Mouse (Mus musculus): Measurements from ENCODE around the gene Mchr1.

Gene Mchr1

GRCm38 (mm10) chr15:81227275-81227674 is 8.0 kb upstream of the Mchr1 start:
- DNase-seq (ENCODE audit: low spot score) = no peak

GRCm38 (mm10) chr15:81228258-81228657 is 7.0 kb upstream of the Mchr1 start:
- no peak for DNase-seq (ENCODE audit: low spot score)

- no peak for DNase-seq (ENCODE audit: low spot score)
Observed at GRCm38 (mm10) chr15:81229791-81230190, 5.5 kb upstream of the Mchr1 start.

- no peak for DNase-seq (ENCODE audit: low spot score)
Observed at GRCm38 (mm10) chr15:81231325-81231724, 4.0 kb upstream of the Mchr1 start.

- no peak for DNase-seq (ENCODE audit: low spot score)
Observed at GRCm38 (mm10) chr15:81236062-81236461, 763 bp downstream of the Mchr1 start.

- DNase-seq (ENCODE audit: low spot score) = no peak
Observed at GRCm38 (mm10) chr15:81237471-81237870, 2.2 kb downstream of the Mchr1 start.

GRCm38 (mm10) chr15:81239261-81239660 is 4.0 kb downstream of the Mchr1 start:
- no peak for DNase-seq (ENCODE audit: low spot score)

GRCm38 (mm10) chr15:81239794-81240343 is 4.6 kb downstream of the Mchr1 start:
- no peak for DNase-seq (ENCODE audit: low spot score)

GRCm38 (mm10) chr15:81246890-81247289 is 11.6 kb downstream of the Mchr1 start:
- no peak for DNase-seq (ENCODE audit: low spot score)

GRCm38 (mm10) chr15:81247583-81248340 is 12.5 kb downstream of the Mchr1 start:
- DNase-seq (ENCODE audit: low spot score) = no peak

GRCm38 (mm10) chr15:81248341-81248679 is 13.0 kb downstream of the Mchr1 start:
- DNase-seq (ENCODE audit: low spot score) = no peak

GRCm38 (mm10) chr15:81248951-81249579 is 13.8 kb downstream of the Mchr1 start:
- no peak for DNase-seq (ENCODE audit: low spot score)

- DNase-seq (ENCODE audit: low spot score) = no peak
Observed at GRCm38 (mm10) chr15:81252626-81253174, 17.4 kb downstream of the Mchr1 start.

- DNase-seq (ENCODE audit: low spot score) = no peak
Observed at GRCm38 (mm10) chr15:81253585-81253984, 18.3 kb downstream of the Mchr1 start.

- DNase-seq (ENCODE audit: low spot score) = no peak
Observed at GRCm38 (mm10) chr15:81254113-81254640, 18.9 kb downstream of the Mchr1 start.

- no peak for DNase-seq (ENCODE audit: low spot score)
Observed at GRCm38 (mm10) chr15:81255063-81255462, 19.8 kb downstream of the Mchr1 start.

GRCm38 (mm10) chr15:81258296-81258695 is 23.0 kb downstream of the Mchr1 start:
- no peak for DNase-seq (ENCODE audit: low spot score)

- no peak for DNase-seq (ENCODE audit: low spot score)
Observed at GRCm38 (mm10) chr15:81259304-81259703, 24.0 kb downstream of the Mchr1 start.

GRCm38 (mm10) chr15:81260208-81260607 is 24.9 kb downstream of the Mchr1 start:
- DNase-seq (ENCODE audit: low spot score) = no peak

GRCm38 (mm10) chr15:81264392-81265095 is 29.2 kb downstream of the Mchr1 start:
- DNase-seq (ENCODE audit: low spot score) = no peak

GRCm38 (mm10) chr15:81267416-81267815 is 32.1 kb downstream of the Mchr1 start:
- no peak for DNase-seq (ENCODE audit: low spot score)
